Mouse (Mus musculus) midbrain, postnatal 0 days (tissue): Measurements from ENCODE around the gene Gsta3. TPM values are rescaled to one million over a fixed set of nuclear protein-coding genes. Genes with fewer than 3 reads are reported as not detected.

Experiments used
- ATAC-seq: fragments of 200-750 bp; cut with Nextera tagmentation; 2 replicates; pipeline ENCODE4 v1.8.0; 2017; ENCODE audit warnings: moderate number of reproducible peaks, mild to moderate bottlenecking, moderate TSS enrichment, moderate library complexity; ENCODE audit not compliant: low FRiP score
- DNase-seq: peaks from one replicate; pipeline ENCODE4 v3.0.0-alpha.2; 2015; ENCODE audit warnings: low spot score
- H3K27ac ChIP-seq: fragments of 300-500 bp; sonication (generic); 2 replicates; pipeline ENCODE4 v1.5.1; 2014; ENCODE audit warnings: low read depth, mild to moderate bottlenecking, low read length, mixed read lengths
- H3K27me3 ChIP-seq: fragments of 300-500 bp; sonication (generic); 2 replicates; pipeline ENCODE4 v1.6.1; 2014; ENCODE audit warnings: low read length, control low read depth, mixed read lengths; ENCODE audit not compliant: insufficient read depth
- H3K36me3 ChIP-seq: fragments of 300-500 bp; sonication (generic); 2 replicates; pipeline ENCODE4 v1.6.1; 2014; ENCODE audit warnings: low read length, control low read depth, mixed read lengths; ENCODE audit not compliant: insufficient read depth
- H3K4me1 ChIP-seq: fragments of 300-500 bp; sonication (generic); 2 replicates; pipeline ENCODE4 v1.6.1; 2014; ENCODE audit warnings: mild to moderate bottlenecking, control low read depth, antibody characterized with exemption, low read length, mixed read lengths; ENCODE audit not compliant: insufficient read depth
- H3K4me2 ChIP-seq: fragments of 300-500 bp; sonication (generic); 2 replicates; pipeline ENCODE4 v1.6.1; 2014; ENCODE audit warnings: low read depth, mild to moderate bottlenecking, low read length, mixed read lengths; ENCODE audit not compliant: poor library complexity, severe bottlenecking
- H3K4me3 ChIP-seq: fragments of 300-500 bp; sonication (generic); 2 replicates; pipeline ENCODE4 v1.5.1; 2014; ENCODE audit warnings: low read depth, mild to moderate bottlenecking, low read length, moderate library complexity
- H3K9ac ChIP-seq: fragments of 300-500 bp; sonication (generic); replicated peaks from 2 replicates; pipeline ENCODE4 v1.6.1; 2014; ENCODE audit warnings: mild to moderate bottlenecking, low read length, moderate library complexity, mixed read lengths; ENCODE audit not compliant: poor library complexity, severe bottlenecking
- H3K9me3 ChIP-seq: fragments of 300-500 bp; sonication (generic); 2 replicates; pipeline ENCODE4 v1.6.1; 2016; ENCODE audit warnings: low read length, control low read depth
- CTCF ChIP-seq: IDR thresholded peaks from 2 replicates; pipeline ENCODE4 v1.5.1; 2016; ENCODE audit warnings: antibody characterized with exemption, mild to moderate bottlenecking
- WGBS: fragments of 180-500 bp; shearing (Covaris S2); extraction: QIAGEN DNeasy Blood & Tissue Kit; methylation state at CpG from one replicate; pipeline ENCODE4 v1.1.7; 2014; 5-methylcytosine and 5-hydroxymethylcytosine counted together
- polyA plus RNA-seq: library from polyadenylated mRNA; unstranded; fragments of >200 nt; fragmentation: Nextera tagmentation; extraction: Ambion mirVana; gene quantifications from 2 replicates; pipeline ENCODE4 v1.2.1, GENCODE M21; 2015
- total RNA-seq: library from RNA; depleted of rRNA; stranded (reverse); fragments of >200 nt; gene quantifications from 2 replicates; pipeline ENCODE4 v1.2.3, GENCODE M21; 2014

Gsta3 gene
- total and polyA plus RNA-seq, 2 experiments from 2014 or later: 0.52 TPM; not detected in 1

GRCm38 (mm10) chr1:21251661-21252060, 11.3 kb downstream of the Gsta3 start:
- TF ChIP-seq CTCF: no peak
- no peak overlapping the region for H3K27ac ChIP-seq
- H3K4me2 ChIP-seq: no peak overlapping the region
- 52% methylated on average over 6 of the region's 6 CpGs for WGBS
- no peak overlapping the region for H3K4me3 ChIP-seq
- peaks cover 6% of the 10 kb centered on the region; the same call in 1 of the 2 replicates for H3K36me3 ChIP-seq
- H3K4me1 ChIP-seq: no peaks in the 10 kb centered on the region
- H3K9me3 ChIP-seq: no peaks in the 10 kb centered on the region
- ATAC-seq: no peak
- no peaks in the 10 kb centered on the region for H3K27me3 ChIP-seq
- no peak overlapping the region for H3K9ac ChIP-seq
- no peak for DNase-seq

DNA sequence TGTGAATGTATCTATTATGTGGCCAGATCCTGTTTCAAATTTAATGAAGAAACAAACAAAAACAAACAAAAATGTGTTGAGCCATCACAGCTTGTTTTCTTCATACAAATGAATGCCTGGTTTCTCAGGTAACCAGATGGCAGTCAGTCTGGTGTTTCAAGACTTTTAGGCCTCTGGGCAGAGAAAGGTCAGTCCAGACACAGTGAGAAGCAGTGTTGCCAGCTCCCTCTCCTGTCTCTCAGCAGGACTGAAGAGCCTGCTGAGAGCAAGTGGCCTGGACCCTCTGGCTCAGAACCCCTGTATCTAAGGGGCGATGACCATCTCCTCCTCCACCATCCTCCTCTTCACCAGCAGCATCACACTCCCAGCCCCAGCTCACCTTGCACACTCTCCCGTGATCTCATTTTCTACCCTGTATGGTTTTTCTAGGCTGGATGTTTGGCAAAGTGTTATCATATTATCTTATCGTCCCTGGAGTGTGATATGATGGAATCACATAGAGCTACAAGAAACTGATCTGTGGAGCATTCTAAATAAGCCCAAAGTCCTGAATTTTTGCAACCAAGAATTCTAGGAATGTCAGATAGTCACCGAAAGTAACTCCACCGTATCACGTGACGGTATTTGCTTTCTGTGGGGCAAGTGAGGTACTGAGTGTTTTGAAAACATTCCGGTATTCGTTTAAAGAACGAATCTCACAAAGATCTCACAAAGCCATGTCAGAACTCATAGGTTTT, 12.3 kb downstream of the Gsta3 start:
- Histone ChIP-seq H3K9me3 (no peaks in the 10 kb centered on the region), H3K4me3 (no peak overlapping the region), H3K27me3 (no peaks in the 10 kb centered on the region), H3K27ac (no peak overlapping the region), H3K4me2 (no peak overlapping the region), H3K4me1 (no peaks in the 10 kb centered on the region), H3K9ac (no peak overlapping the region), H3K36me3 (peaks cover 6% of the 10 kb centered on the region; the same call in 1 of the 2 replicates)
- 89% methylated on average over 10 of the region's 10 CpGs for WGBS
- no peak for TF ChIP-seq CTCF
- ATAC-seq (no peak), DNase-seq (no peak)

DNA sequence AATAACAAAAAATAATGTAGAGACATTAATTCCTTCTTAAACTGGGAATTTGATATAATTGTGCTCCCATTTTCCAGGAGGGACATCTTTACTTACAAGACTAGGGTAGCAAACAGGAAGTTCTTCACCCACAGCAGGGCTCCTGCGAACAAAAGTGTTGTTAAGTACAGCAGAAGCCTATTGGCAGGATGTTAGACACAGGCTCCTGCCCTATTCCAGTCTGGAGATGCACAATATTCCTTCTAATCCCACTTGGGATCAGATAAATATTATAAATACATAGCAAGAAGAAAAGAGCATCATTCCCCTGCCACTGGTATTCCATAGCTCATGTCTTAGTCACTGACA, 12.9 kb downstream of the Gsta3 start:
- H3K27ac ChIP-seq: no peak overlapping the region
- 92% methylated on average over 1 of the region's 1 CpGs for WGBS
- DNase-seq (no peak), ATAC-seq (no peak)
- H3K27me3 ChIP-seq: no peaks in the 10 kb centered on the region
- H3K9me3 ChIP-seq: no peaks in the 10 kb centered on the region
- no peak overlapping the region for H3K4me3 ChIP-seq
- no peaks in the 10 kb centered on the region for H3K4me1 ChIP-seq
- no peak for TF ChIP-seq CTCF
- no peak overlapping the region for H3K9ac ChIP-seq
- peaks cover 6% of the 10 kb centered on the region; the same call in 1 of the 2 replicates for H3K36me3 ChIP-seq
- H3K4me2 ChIP-seq: no peak overlapping the region

DNA sequence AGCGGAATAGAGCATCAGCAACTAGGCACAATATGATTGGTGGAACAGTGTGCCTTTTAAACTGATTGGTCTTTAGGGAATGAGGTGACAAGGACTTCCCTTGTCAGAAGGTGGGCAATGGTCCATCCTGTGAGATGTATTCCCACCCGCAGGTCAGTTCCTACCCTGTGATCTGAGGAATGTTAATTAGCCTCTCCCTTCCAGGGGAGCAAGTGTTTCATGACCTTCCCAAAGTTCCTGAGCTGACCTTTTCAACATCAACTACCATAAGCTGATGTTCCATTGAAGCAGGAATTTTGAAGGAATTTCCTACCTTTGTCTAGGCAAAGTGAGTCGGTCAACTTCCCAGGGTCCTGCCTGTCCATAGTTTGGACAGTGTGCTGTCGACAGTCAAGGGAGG, 13.5 kb downstream of the Gsta3 start:
- H3K4me2 ChIP-seq: no peak overlapping the region
- no peak for TF ChIP-seq CTCF
- no peaks in the 10 kb centered on the region for H3K4me1 ChIP-seq
- ATAC-seq: no peak
- H3K9ac ChIP-seq: no peak overlapping the region
- no peak overlapping the region for H3K27ac ChIP-seq
- H3K36me3 ChIP-seq: peaks cover 6% of the 10 kb centered on the region; the same call in 1 of the 2 replicates
- H3K27me3 ChIP-seq: no peaks in the 10 kb centered on the region
- no peaks in the 10 kb centered on the region for H3K9me3 ChIP-seq
- WGBS: 76% methylated on average over 4 of the region's 4 CpGs
- no peak for DNase-seq
- no peak overlapping the region for H3K4me3 ChIP-seq

- no peak for ATAC-seq
- TF ChIP-seq CTCF: no peak
- H3K4me3 ChIP-seq: no peak overlapping the region
- no peak overlapping the region for H3K9ac ChIP-seq
- peaks cover 6% of the 10 kb centered on the region; the same call in 1 of the 2 replicates for H3K36me3 ChIP-seq
- H3K4me2 ChIP-seq: no peak overlapping the region
- no peaks in the 10 kb centered on the region for H3K9me3 ChIP-seq
- no peak overlapping the region for H3K27ac ChIP-seq
- no peaks in the 10 kb centered on the region for H3K4me1 ChIP-seq
- no peaks in the 10 kb centered on the region for H3K27me3 ChIP-seq
- WGBS: 95% methylated on average over 7 of the region's 7 CpGs
- DNase-seq: no peak
Observed at GRCm38 (mm10) chr1:21255625-21256345, 15.4 kb downstream of the Gsta3 start.

- DNase-seq (no peak), ATAC-seq (no peak)
- H3K27me3 ChIP-seq: no peaks in the 10 kb centered on the region
- H3K4me3 ChIP-seq: no peak overlapping the region
- H3K9me3 ChIP-seq: no peaks in the 10 kb centered on the region
- peaks cover 6% of the 10 kb centered on the region; the same call in 1 of the 2 replicates for H3K36me3 ChIP-seq
- H3K4me2 ChIP-seq: no peak overlapping the region
- 65% methylated on average over 3 of the region's 3 CpGs for WGBS
- no peaks in the 10 kb centered on the region for H3K4me1 ChIP-seq
- no peak overlapping the region for H3K9ac ChIP-seq
- TF ChIP-seq CTCF: no peak
- H3K27ac ChIP-seq: no peak overlapping the region
Observed at GRCm38 (mm10) chr1:21256391-21256790, 16.0 kb downstream of the Gsta3 start.
